Mouse (Mus musculus) hematopoietic multipotent progenitor cell, adult 10-12 weeks (in vitro differentiated cells): Measurements from ENCODE around the gene Hs2st1. TPM values are rescaled to one million over a fixed set of nuclear protein-coding genes. Genes with fewer than 3 reads are reported as not detected.

Experiments
- polyA plus RNA-seq: library from polyadenylated mRNA; stranded (reverse); fragments of >175 nt; gene quantifications from 2 replicates; pipeline ENCODE4 v1.2.3, GENCODE M21; 2012; ENCODE audit warnings: low replicate concordance

Hs2st1 gene
- 2.0 and 3.0 TPM in 2 replicates for polyA plus RNA-seq

GRCm38 (mm10) chr3:144570047-144570815 lies at the start of gene Hs2st1, which contains the start of gene Selenof:
TSS of gene Hs2st1 (minus strand) at chr3:144570181.
TSS of gene Selenof (plus strand) at chr3:144570304.

Other genes with a start within 250 kb of the Hs2st1 start
- 16.4 and 25.5 TPM in 2 replicates for gene Selenof, start 123 bp upstream of the Hs2st1 start, polyA plus RNA-seq
- gene Sh3glb1, start 150.2 kb upstream of the Hs2st1 start, polyA plus RNA-seq, result 58.3 and 86.5 TPM in 2 replicates
- 0.35 TPM in 1 of 2 replicates, not detected in the other for gene Clca3a1, start 190.8 kb upstream of the Hs2st1 start, polyA plus RNA-seq
- gene Clca3a2, start 249.3 kb upstream of the Hs2st1 start, polyA plus RNA-seq, result not detected in 2 replicates